Mouse (Mus musculus) mouse embryonic stem cell (cell line): ENCODE data around the gene Gpr19.

Experiments used
- in situ Hi-C, 2 experiments: fragments of 300-500 bp; cut with MboI; formaldehyde crosslinking; loops; 1 replicate in 1 of 2; 3 replicates in 1 of 2; pipeline ENCODE4 v1.14.3; 2019 to 2020; ENCODE audit warnings: low sequenced_read_pairs in 2 of 2, low pct_unique_long_range_greater_than_20kb in 1 of 2, mixed read lengths in 1 of 2; ENCODE audit not compliant: unreplicated experiment in 1 of 2

The Gpr19 gene

GRCm38 (mm10) chr6:134898095-134898965, at the start of gene Gpr19:
Gene Gpr19, minus strand, starts transcription at chr6:134898578.
- in situ Hi-C loops, result no loop called here

- in situ Hi-C loops, result loop anchor here (5.0 kb wide), 1 partner anchor 75 kb away; no protein-coding TSS in a partner anchor
These were observed 49.1 kb upstream of the Gpr19 start for GRCm38 (mm10) chr6:134947311-134948087.

- in situ Hi-C loops, result loop anchor here (5.0 kb wide), 1 partner anchor 75 kb away; no protein-coding TSS in a partner anchor
These were observed 48.5 kb upstream of the Gpr19 start for GRCm38 (mm10) chr6:134946858-134947257.

- in situ Hi-C loops, result loop anchor here (5.0 kb wide), 1 partner anchor 74 kb away; no protein-coding TSS in a partner anchor
These were observed 47.7 kb upstream of the Gpr19 start for GRCm38 (mm10) chr6:134946054-134946453.

GRCm38 (mm10) chr6:134943759-134944407, 45.5 kb upstream of the Gpr19 start:
- in situ Hi-C loops, result no loop called here

- in situ Hi-C loops, result no loop called here
These were observed 41.4 kb upstream of the Gpr19 start for GRCm38 (mm10) chr6:134939781-134940180.

GRCm38 (mm10) chr6:134934305-134934704, 35.9 kb upstream of the Gpr19 start:
- in situ Hi-C loops, result no loop called here

GRCm38 (mm10) chr6:134933207-134933558, 34.8 kb upstream of the Gpr19 start:
- in situ Hi-C loops, result no loop called here

- in situ Hi-C loops, result no loop called here
These were observed 34.3 kb upstream of the Gpr19 start for GRCm38 (mm10) chr6:134932486-134933206.

- in situ Hi-C loops, result no loop called here
These were observed 32.8 kb upstream of the Gpr19 start for GRCm38 (mm10) chr6:134931146-134931545.

- in situ Hi-C loops, result no loop called here
These were observed 32.0 kb upstream of the Gpr19 start for GRCm38 (mm10) chr6:134930383-134930782.

- in situ Hi-C loops, result no loop called here
These were observed 31.5 kb upstream of the Gpr19 start for GRCm38 (mm10) chr6:134929926-134930325.

- in situ Hi-C loops, result no loop called here
These were observed 30.5 kb upstream of the Gpr19 start for GRCm38 (mm10) chr6:134928889-134929310.

GRCm38 (mm10) chr6:134928096-134928888, 29.9 kb upstream of the Gpr19 start:
- in situ Hi-C loops, result no loop called here

- in situ Hi-C loops, result no loop called here
These were observed 29.3 kb upstream of the Gpr19 start for GRCm38 (mm10) chr6:134927595-134928095.

- in situ Hi-C loops, result no loop called here
These were observed 28.6 kb upstream of the Gpr19 start for GRCm38 (mm10) chr6:134926803-134927594.

- in situ Hi-C loops, result no loop called here
These were observed 27.9 kb upstream of the Gpr19 start for GRCm38 (mm10) chr6:134926338-134926705.
